7 mouse cellular contexts compared by ENCODE assay signal in genomic region chr6:88860914-88861313, GRCm38 (mm10). TPM values are rescaled to one million over a fixed set of nuclear protein-coding genes. Genes with fewer than 3 reads are reported as not detected.
DNase-seq lines count a peak whose midpoint lies in the region; ATAC-seq lines count a peak whose summit lies in the region.

No protein-coding gene starts in this region.

- H3K4me1 ChIP-seq in liver, embryonic 12.5 days = 0 out of 2 replicates have a peak, but pooled peaks cover 5% of the 10 kb centered on the region
- H3K4me1 ChIP-seq in heart, embryonic 11.5 days (ENCODE audit: control insufficient read depth, insufficient read depth, low read length) = peaks cover 5% of the 10 kb centered on the region

- peaks cover 52% of the 10 kb centered on the region for H3K27me3 ChIP-seq in liver, embryonic 12.5 days (replicated peaks)
- 0 out of 2 replicates have a peak, but pooled peaks cover 3% of the 10 kb centered on the region for H3K27me3 ChIP-seq in heart, embryonic 11.5 days (ENCODE audit: control insufficient read depth, insufficient read depth, low read length)

- peak; percentile 54 for ATAC-seq in liver, embryonic 12.5 days
- no peak for ATAC-seq in heart, embryonic 11.5 days (replicated peaks; ENCODE audit: insufficient number of reproducible peaks, low FRiP score, low TSS enrichment)

- H3K4me3 ChIP-seq in liver, embryonic 12.5 days = no peak overlapping the region
- H3K4me3 ChIP-seq in heart, embryonic 11.5 days (ENCODE audit: low read depth, low read length) = no peak overlapping the region

- no peak overlapping the region for H3K9ac ChIP-seq in liver, embryonic 12.5 days
- H3K9ac ChIP-seq in heart, embryonic 11.5 days (ENCODE audit: low read depth, low read length) = no peak overlapping the region

- WGBS in liver, embryonic 12.5 days (ENCODE audit: insufficient replicate concordance) = 13% methylated on average over 2 of the region's 2 CpGs
- 11% methylated on average over 2 of the region's 2 CpGs for WGBS in heart, embryonic 11.5 days (ENCODE audit: insufficient replicate concordance)

- no peaks in the 10 kb centered on the region for H3K36me3 ChIP-seq in liver, embryonic 12.5 days
- peaks cover 7% of the 10 kb centered on the region; the same call in 1 of the 2 replicates for H3K36me3 ChIP-seq in heart, embryonic 11.5 days (ENCODE audit: control insufficient read depth, insufficient read depth, low read length)

- peak; percentile 60 for DNase-seq in layer of hippocampus, adult 11-12 months (ENCODE audit: low spot score)
- no peak for DNase-seq in layer of hippocampus, postnatal 25 days (ENCODE audit: extremely low spot score in 1 of 2, low spot score in 1 of 2)
- DNase-seq in MEL-GATA-1-ER (ENCODE audit: extremely low read depth, low read depth) = peak; percentile 73
- peak; percentile 51 for DNase-seq in c-Kit-positive CD71-positive TER-119-negative erythroid progenitor cells, embryonic 14.5 days (ENCODE audit: low read depth)
- peak; percentile 64 for DNase-seq in retina, postnatal 7 days (ENCODE audit: low read depth, low spot score)

- no peak overlapping the region for H3K4me2 ChIP-seq in liver, embryonic 12.5 days
- H3K4me2 ChIP-seq in heart, embryonic 11.5 days = no peak overlapping the region

- H3K27ac ChIP-seq in liver, embryonic 12.5 days = no peak overlapping the region
- no peak overlapping the region for H3K27ac ChIP-seq in heart, embryonic 11.5 days (ENCODE audit: low read depth, low read length)

- H3K9me3 ChIP-seq in liver, embryonic 12.5 days (replicated peaks) = peaks cover 9% of the 10 kb centered on the region
- peaks cover 2% of the 10 kb centered on the region; the same call in 1 of the 2 replicates for H3K9me3 ChIP-seq in heart, embryonic 11.5 days (replicated peaks; ENCODE audit: control insufficient read depth, low read length)

RNA-seq across cellular contexts. Expression of gene Podxl2, which starts 13.9 kb away (rescaled TPM):
- total RNA-seq in layer of hippocampus, postnatal 25 days (2021) = 100 to 1,000 TPM; 178 to 179 TPM
- polyA plus RNA-seq in liver, embryonic 12.5 days (2016; fragmentation: Nextera tagmentation; extraction: Ambion mirVana) = 4.6 and 5.0 TPM in 2 replicates
- polyA plus RNA-seq in heart, embryonic 11.5 days (2014; fragmentation: Nextera tagmentation; extraction: Ambion mirVana) = 26.4 and 27.2 TPM in 2 replicates

RNA-seq across cellular contexts. Expression of gene Abtb1, which starts 19.1 kb away (rescaled TPM):
- 10 to 100 TPM; 32.7 to 34.1 TPM for total RNA-seq in layer of hippocampus, postnatal 25 days (2021)
- 37.6 and 40.0 TPM in 2 replicates for polyA plus RNA-seq in liver, embryonic 12.5 days (2016; fragmentation: Nextera tagmentation; extraction: Ambion mirVana)
- 16.0 and 18.2 TPM in 2 replicates for polyA plus RNA-seq in heart, embryonic 11.5 days (2014; fragmentation: Nextera tagmentation; extraction: Ambion mirVana)

RNA-seq across cellular contexts. Expression of gene Mcm2, which starts 37.7 kb away (rescaled TPM):
- total RNA-seq in layer of hippocampus, postnatal 25 days (2021) = 1 to 10 TPM; 5.5 to 6.6 TPM
- polyA plus RNA-seq in liver, embryonic 12.5 days (2016; fragmentation: Nextera tagmentation; extraction: Ambion mirVana) = 240 and 243 TPM in 2 replicates
- polyA plus RNA-seq in heart, embryonic 11.5 days (2014; fragmentation: Nextera tagmentation; extraction: Ambion mirVana) = 119 and 138 TPM in 2 replicates

RNA-seq across cellular contexts. Expression of gene Tpra1, which starts 41.1 kb away (rescaled TPM):
- 10 to 100 TPM; 35.1 to 45.1 TPM for total RNA-seq in layer of hippocampus, postnatal 25 days (2021)
- 52.7 and 53.9 TPM in 2 replicates for polyA plus RNA-seq in liver, embryonic 12.5 days (2016; fragmentation: Nextera tagmentation; extraction: Ambion mirVana)
- polyA plus RNA-seq in heart, embryonic 11.5 days (2014; fragmentation: Nextera tagmentation; extraction: Ambion mirVana) = 40.1 and 41.8 TPM in 2 replicates

Comparison
In these comparisons a context has a peak if more than half of its experiments do, and no peak if none do; other contexts are left out.
1. DNase-seq: peak in layer of hippocampus, adult 11-12 months (single experiment), MEL-GATA-1-ER (single experiment), c-Kit-positive CD71-positive TER-119-negative erythroid progenitor cells, embryonic 14.5 days (single experiment) and retina, postnatal 7 days (single experiment); none in layer of hippocampus, postnatal 25 days (0 of 2).